Mouse (Mus musculus): ENCODE data around the gene Tceal3.
A peak's percentile ranks its signal among the peaks of the same experiment; 100 is the strongest.

Tceal3 gene

GRCm38 (mm10) chrX:136707446-136708167 lies 117.0 kb downstream of the Tceal3 start, which contains the start of gene Tceal1:
Gene Tceal1 (plus strand): TSS chrX:136707982.
- peak; percentile 95 for ATAC-seq (ENCODE audit: low TSS enrichment)

- peak; percentile 87 for ATAC-seq (ENCODE audit: low TSS enrichment)
These were observed 117.6 kb downstream of the Tceal3 start for GRCm38 (mm10) chrX:136708168-136708681.

GRCm38 (mm10) chrX:136708782-136709181 lies 118.1 kb downstream of the Tceal3 start:
- ATAC-seq (ENCODE audit: low TSS enrichment): peak; percentile 56

- ATAC-seq (ENCODE audit: low TSS enrichment): peak; percentile 65; the same call in 1 of the 2 replicates
These were observed 124.3 kb downstream of the Tceal3 start for GRCm38 (mm10) chrX:136714742-136715474.
